Mouse (Mus musculus) CD4-positive naive resting alpha-beta T cell, adult 57 days (primary cell): ENCODE data around the gene Slc5a4a. TPM values are rescaled to one million over a fixed set of nuclear protein-coding genes. Genes with fewer than 3 reads are reported as not detected.

Experiments used
- total RNA-seq: library from RNA; stranded (reverse); gene quantifications from one replicate; pipeline ENCODE4 v1.2.4, GENCODE M21; 2023

Slc5a4a gene
- not detected for total RNA-seq

GRCm38 (mm10) chr10:76147278-76147677 lies at the start of gene Slc5a4a:
Gene Slc5a4a (plus strand): TSS chr10:76147451.

GRCm38 (mm10) chr10:76110861-76111260 lies 36.4 kb upstream of the Slc5a4a start, which contains the start of gene Slc5a4b:
Gene Slc5a4b (minus strand): TSS chr10:76110961.

GRCm38 (mm10) chr10:76237341-76238225 lies 90.3 kb downstream of the Slc5a4a start, which contains the start of gene Prmt2:
Gene Prmt2 (minus strand): TSS chr10:76237865.

Other genes with a start within 250 kb of the Slc5a4a start
- 50.6 TPM for gene Smarcb1, start 225.8 kb upstream of the Slc5a4a start, total RNA-seq
- 28.0 TPM for gene Chchd10, start 214.3 kb upstream of the Slc5a4a start, total RNA-seq
- gene Mmp11, start 211.0 kb upstream of the Slc5a4a start, total RNA-seq = 1.9 TPM
- not detected for gene Gm867, start 206.8 kb upstream of the Slc5a4a start, total RNA-seq
- gene Vpreb3, start 204.4 kb upstream of the Slc5a4a start, total RNA-seq = 3.4 TPM
- gene Gm5134, start 192.9 kb upstream of the Slc5a4a start, total RNA-seq = 1.2 TPM
- 17.6 TPM for gene Zfp280b, start 114.8 kb upstream of the Slc5a4a start, total RNA-seq
- gene Slc5a4b, start 36.5 kb upstream of the Slc5a4a start, total RNA-seq = not detected
- 12.8 TPM for gene Prmt2, start 90.4 kb downstream of the Slc5a4a start, total RNA-seq
- gene S100b, start 106.4 kb downstream of the Slc5a4a start, total RNA-seq = not detected
- gene Dip2a, start 197.8 kb downstream of the Slc5a4a start, total RNA-seq = 7.5 TPM